In the genomic region with DNA sequence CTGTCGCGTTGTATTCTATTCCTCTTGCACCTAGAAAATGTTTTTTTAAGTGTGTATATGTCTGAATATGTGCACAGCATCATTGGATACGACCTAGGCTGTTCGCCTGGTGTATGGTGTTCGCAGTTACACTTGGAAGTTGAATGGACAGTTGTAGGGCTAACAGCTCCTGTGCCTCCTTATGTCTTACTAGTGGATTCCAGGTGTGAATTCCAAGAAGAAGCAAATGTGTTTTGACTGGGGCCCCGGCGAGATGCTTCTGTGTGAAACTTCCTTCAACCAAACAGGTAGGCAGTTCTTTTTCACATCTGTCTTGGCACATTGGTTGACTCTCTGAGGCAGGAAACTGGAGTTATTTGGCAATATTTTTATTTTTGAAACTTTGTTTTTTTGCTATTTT, we compare ENCODE assay signal across 8 mouse cellular contexts. TPM values are rescaled to one million over a fixed set of nuclear protein-coding genes. Genes with fewer than 3 reads are reported as not detected.
DNase-seq lines count a peak whose midpoint lies in the region; ATAC-seq and TF ChIP-seq lines count a peak whose summit lies in the region.
"Had no signal": no experiment of that assay in that cellular context is flagged by ENCODE, and none has a peak within 500 bp of the region (broad histone marks: within the 10 kb centered on the region; RNA-seq: fewer than 3 reads in every experiment).

No protein-coding gene starts in this region.

- TF ChIP-seq EP300 in stomach, postnatal 0 days (optimal IDR thresholded peaks at IDR 0.05) = no peak

- no peaks in the 10 kb centered on the region for H3K9me3 ChIP-seq in forebrain, embryonic 11.5 days (ENCODE audit: control insufficient read depth, low read length)
- no peaks in the 10 kb centered on the region for H3K9me3 ChIP-seq in limb, embryonic 15.5 days
- H3K9me3 ChIP-seq in stomach, postnatal 0 days (ENCODE audit: control insufficient read depth, low read length) = no peaks in the 10 kb centered on the region

- peak overlapping the region; percentile 69 for H3K4me3 ChIP-seq in spleen, adult 2 months (ENCODE audit: extremely low read depth, insufficient read depth, insufficient read length)
- peak overlapping the region; percentile 72 for H3K4me3 ChIP-seq in forebrain, embryonic 11.5 days (ENCODE audit: low read depth, low read length)
- H3K4me3 ChIP-seq in limb, embryonic 15.5 days = peak overlapping the region; percentile 74
- H3K4me3 ChIP-seq in stomach, postnatal 0 days (ENCODE audit: low read depth, low read length) = peak overlapping the region; percentile 76

- 13% methylated on average over 7 of the region's 7 CpGs for WGBS in spleen, adult 2 months
- 20% methylated on average over 7 of the region's 7 CpGs for WGBS in forebrain, embryonic 11.5 days
- WGBS in limb, embryonic 15.5 days = 15% methylated on average over 7 of the region's 7 CpGs
- 12% methylated on average over 7 of the region's 7 CpGs for WGBS in stomach, postnatal 0 days

- H3K9ac ChIP-seq in forebrain, embryonic 11.5 days (ENCODE audit: low read length) = peak overlapping the region; percentile 81
- H3K9ac ChIP-seq in limb, embryonic 15.5 days = peak overlapping the region; percentile 62
- H3K9ac ChIP-seq in stomach, postnatal 0 days (ENCODE audit: low read length) = peak overlapping the region; percentile 77

- ATAC-seq in forebrain, embryonic 11.5 days (replicated peaks; ENCODE audit: low FRiP score) = no peak
- no peak for ATAC-seq in limb, embryonic 15.5 days (ENCODE audit: insufficient number of reproducible peaks, low FRiP score, low TSS enrichment, low read depth)
- ATAC-seq in stomach, postnatal 0 days (ENCODE audit: low FRiP score, low TSS enrichment) = no peak

- TF ChIP-seq POLR2A in spleen, adult 2 months (IDR thresholded peaks at IDR 0.05; ENCODE audit: low read depth, low read length) = no peak

- H3K27ac ChIP-seq in spleen, adult 2 months (ENCODE audit: insufficient read depth, low read length) = no peak overlapping the region
- H3K27ac ChIP-seq in forebrain, embryonic 11.5 days (ENCODE audit: low read depth, low read length) = no peak overlapping the region
- H3K27ac ChIP-seq in limb, embryonic 15.5 days = no peak overlapping the region
- H3K27ac ChIP-seq in stomach, postnatal 0 days (replicated peaks) = no peak overlapping the region

- no peak for TF ChIP-seq CTCF in spleen, adult 2 months (IDR thresholded peaks at IDR 0.05; ENCODE audit: extremely low read depth, insufficient read depth, insufficient read length, insufficient replicate concordance)
- TF ChIP-seq CTCF in stomach, postnatal 0 days (IDR thresholded peaks at IDR 0.05; ENCODE audit: low read depth) = no peak

- DNase-seq in spleen, adult 2 months (ENCODE audit: low read depth in 1 of 2, low spot score in 2 of 2) = no peak
- DNase-seq in spleen, adult 18-20 months = no peak
- peak; percentile 45 for DNase-seq in forebrain, embryonic 11.5 days (ENCODE audit: low spot score)
- no peak for DNase-seq in stomach, postnatal 0 days (ENCODE audit: low spot score)
- no peak for DNase-seq in frontal cortex, postnatal 10 days (ENCODE audit: low spot score in 2 of 2)
- no peak for DNase-seq in spleen, postnatal 10 days (ENCODE audit: low spot score in 2 of 2)
- DNase-seq: layer of hippocampus, adult 9-11 months had no signal

- H3K36me3 ChIP-seq in spleen, adult 2 months (ENCODE audit: control insufficient read depth, insufficient read depth, low read length) = peaks cover 19% of the 10 kb centered on the region
- peaks cover 6% of the 10 kb centered on the region; the same call in 1 of the 2 replicates for H3K36me3 ChIP-seq in forebrain, embryonic 11.5 days (ENCODE audit: control insufficient read depth, insufficient read depth, low read length)
- H3K36me3 ChIP-seq in limb, embryonic 15.5 days = peaks cover 42% of the 10 kb centered on the region
- peaks cover 6% of the 10 kb centered on the region; the same call in 1 of the 2 replicates for H3K36me3 ChIP-seq in stomach, postnatal 0 days (ENCODE audit: control insufficient read depth, insufficient read depth, low read length)

- H3K4me2 ChIP-seq in forebrain, embryonic 11.5 days (ENCODE audit: low read depth, low read length, severe bottlenecking) = peak overlapping the region; percentile 52
- H3K4me2 ChIP-seq in limb, embryonic 15.5 days = peak overlapping the region; percentile 67
- H3K4me2 ChIP-seq in stomach, postnatal 0 days (replicated peaks; ENCODE audit: low read depth) = peak overlapping the region; percentile 67

- H3K4me1 ChIP-seq in spleen, adult 2 months (ENCODE audit: control insufficient read depth, insufficient read depth, insufficient read length) = peaks cover 5% of the 10 kb centered on the region
- H3K4me1 ChIP-seq in forebrain, embryonic 11.5 days (replicated peaks; ENCODE audit: control insufficient read depth, insufficient read depth, low read length) = peaks cover 4% of the 10 kb centered on the region; the same call in 1 of the 2 replicates
- H3K4me1 ChIP-seq in limb, embryonic 15.5 days = peaks cover 14% of the 10 kb centered on the region
- no peaks in the 10 kb centered on the region for H3K4me1 ChIP-seq in stomach, postnatal 0 days (replicated peaks; ENCODE audit: control insufficient read depth, insufficient read depth)

- H3K27me3 ChIP-seq in spleen, adult 2 months (ENCODE audit: control insufficient read depth, insufficient read depth, low read length) = no peaks in the 10 kb centered on the region
- no peaks in the 10 kb centered on the region for H3K27me3 ChIP-seq in forebrain, embryonic 11.5 days (ENCODE audit: control insufficient read depth, insufficient read depth, low read length)
- no peaks in the 10 kb centered on the region for H3K27me3 ChIP-seq in limb, embryonic 15.5 days
- H3K27me3 ChIP-seq in stomach, postnatal 0 days (ENCODE audit: control insufficient read depth, insufficient read depth, low read length) = no peaks in the 10 kb centered on the region

RNA-seq across cellular contexts. Expression of a gene that starts 0.7 kb away (rescaled TPM):
- 41.4 and 42.4 TPM in 2 replicates for polyA plus RNA-seq in spleen, adult 2 months (2012; rRNA removed)
- 236 and 245 TPM in 2 replicates for polyA plus RNA-seq in forebrain, embryonic 11.5 days (2014; fragmentation: Nextera tagmentation; extraction: Ambion mirVana)
- polyA plus RNA-seq in limb, embryonic 15.5 days (2015; fragmentation: Nextera tagmentation; extraction: Ambion mirVana) = 140 and 146 TPM in 2 replicates
- polyA plus RNA-seq in stomach, postnatal 0 days (2015; fragmentation: Nextera tagmentation; extraction: Ambion mirVana) = 44.6 and 47.2 TPM in 2 replicates

RNA-seq across cellular contexts. Expression of a gene that starts 28.9 kb away (rescaled TPM):
- polyA plus RNA-seq in spleen, adult 2 months (2012; rRNA removed) = 25.8 and 28.3 TPM in 2 replicates
- polyA plus RNA-seq in forebrain, embryonic 11.5 days (2014; fragmentation: Nextera tagmentation; extraction: Ambion mirVana) = 1,384 and 1,509 TPM in 2 replicates
- 765 and 837 TPM in 2 replicates for polyA plus RNA-seq in limb, embryonic 15.5 days (2015; fragmentation: Nextera tagmentation; extraction: Ambion mirVana)
- 533 and 539 TPM in 2 replicates for polyA plus RNA-seq in stomach, postnatal 0 days (2015; fragmentation: Nextera tagmentation; extraction: Ambion mirVana)

RNA-seq across cellular contexts. Expression of a gene that starts 38.8 kb away (rescaled TPM):
- 10.6 and 13.6 TPM in 2 replicates for polyA plus RNA-seq in spleen, adult 2 months (2012; rRNA removed)
- 93.9 and 95.3 TPM in 2 replicates for polyA plus RNA-seq in forebrain, embryonic 11.5 days (2014; fragmentation: Nextera tagmentation; extraction: Ambion mirVana)
- polyA plus RNA-seq in limb, embryonic 15.5 days (2015; fragmentation: Nextera tagmentation; extraction: Ambion mirVana) = 88.2 and 90.9 TPM in 2 replicates
- 52.6 and 58.4 TPM in 2 replicates for polyA plus RNA-seq in stomach, postnatal 0 days (2015; fragmentation: Nextera tagmentation; extraction: Ambion mirVana)

RNA-seq across cellular contexts. Expression of a gene that starts 38.9 kb away (rescaled TPM):
- polyA plus RNA-seq in spleen, adult 2 months (2012; rRNA removed) = 39.4 and 40.9 TPM in 2 replicates
- polyA plus RNA-seq in forebrain, embryonic 11.5 days (2014; fragmentation: Nextera tagmentation; extraction: Ambion mirVana) = 36.5 and 37.1 TPM in 2 replicates
- 17.5 and 18.0 TPM in 2 replicates for polyA plus RNA-seq in limb, embryonic 15.5 days (2015; fragmentation: Nextera tagmentation; extraction: Ambion mirVana)
- 5.2 TPM in 2 replicates for polyA plus RNA-seq in stomach, postnatal 0 days (2015; fragmentation: Nextera tagmentation; extraction: Ambion mirVana)

RNA-seq across cellular contexts. Expression of a gene that starts 47.8 kb away (rescaled TPM):
- 175 and 210 TPM in 2 replicates for polyA plus RNA-seq in spleen, adult 2 months (2012; rRNA removed)
- 19.2 and 22.6 TPM in 2 replicates for polyA plus RNA-seq in forebrain, embryonic 11.5 days (2014; fragmentation: Nextera tagmentation; extraction: Ambion mirVana)
- polyA plus RNA-seq in limb, embryonic 15.5 days (2015; fragmentation: Nextera tagmentation; extraction: Ambion mirVana) = 27.6 and 29.1 TPM in 2 replicates
- 48.9 and 52.3 TPM in 2 replicates for polyA plus RNA-seq in stomach, postnatal 0 days (2015; fragmentation: Nextera tagmentation; extraction: Ambion mirVana)

Comparison
In these comparisons a context has a peak if more than half of its experiments do, and no peak if none do; other contexts are left out.
1. RNA of a gene that starts 28.9 kb away (polyA plus RNA-seq): 1,384 to 1,509 TPM in forebrain, embryonic 11.5 days, 765 to 837 TPM in limb, embryonic 15.5 days and 533 to 539 TPM in stomach, postnatal 0 days; 25.8 to 28.3 TPM in spleen, adult 2 months; every median in the first group is over 10 times any median in the second.
2. Peak in every context shown above with its lines, with median percentiles within 50 percentile points of each other: H3K4me3 ChIP-seq, H3K4me2 ChIP-seq and H3K9ac ChIP-seq.